ENCODE assay signal across 7 mouse cellular contexts in genomic region chr13:23308639-23309307, GRCm38 (mm10).
DNase-seq lines count a peak whose midpoint lies in the region; ATAC-seq lines count a peak whose summit lies in the region.
"Not testable (repeated sequence)": the region's sequence is repeated elsewhere in the genome, so short reads cannot be mapped to it uniquely, and the experiment has no call there.

No protein-coding gene starts in this region.

- peak overlapping the region; percentile 63; the same call in 1 of the 2 replicates for H3K4me2 ChIP-seq in embryonic facial prominence, embryonic 12.5 days (replicated peaks)
- peak overlapping the region; percentile 89 for H3K4me2 ChIP-seq in heart, embryonic 11.5 days
- peak overlapping the region; percentile 63 for H3K4me2 ChIP-seq in intestine, embryonic 14.5 days (ENCODE audit: low read length)
- peak overlapping the region; percentile 66 for H3K4me2 ChIP-seq in limb, embryonic 12.5 days
- H3K4me2 ChIP-seq in neural tube, embryonic 14.5 days (ENCODE audit: low read depth, low read length): peak overlapping the region; percentile 46; the same call in 1 of the 2 replicates

- H3K9ac ChIP-seq in embryonic facial prominence, embryonic 12.5 days; heart, embryonic 11.5 days (ENCODE audit: low read depth, low read length); intestine, embryonic 14.5 days (ENCODE audit: low read length); limb, embryonic 12.5 days (replicated peaks); neural tube, embryonic 14.5 days (replicated peaks; ENCODE audit: low read depth, low read length): not testable (repeated sequence)

- H3K27me3 ChIP-seq in embryonic facial prominence, embryonic 12.5 days: peaks cover 26% of the 10 kb centered on the region
- H3K27me3 ChIP-seq in heart, embryonic 11.5 days (ENCODE audit: control insufficient read depth, insufficient read depth, low read length): peaks cover 22% of the 10 kb centered on the region
- H3K27me3 ChIP-seq in intestine, embryonic 14.5 days (replicated peaks; ENCODE audit: control insufficient read depth, insufficient read depth, low read length): peaks cover 68% of the 10 kb centered on the region
- peaks cover 68% of the 10 kb centered on the region for H3K27me3 ChIP-seq in limb, embryonic 12.5 days
- peaks cover 54% of the 10 kb centered on the region for H3K27me3 ChIP-seq in megakaryocyte, embryonic 14.5 days (replicated peaks)
- H3K27me3 ChIP-seq in neural tube, embryonic 14.5 days (ENCODE audit: control insufficient read depth, insufficient read depth, low read length): peaks cover 30% of the 10 kb centered on the region

- ATAC-seq in embryonic facial prominence, embryonic 12.5 days (ENCODE audit: insufficient number of reproducible peaks, insufficient read depth, low FRiP score, low TSS enrichment); limb, embryonic 12.5 days (ENCODE audit: insufficient number of reproducible peaks, insufficient read depth, low FRiP score, low TSS enrichment, low read depth); neural tube, embryonic 14.5 days (ENCODE audit: low read depth): not testable (repeated sequence)
- peak; percentile 78 for ATAC-seq in heart, embryonic 11.5 days (replicated peaks; ENCODE audit: insufficient number of reproducible peaks, low FRiP score, low TSS enrichment)
- 0 out of 2 replicates have a peak, but pooled peaks have one; percentile 22 for ATAC-seq in intestine, embryonic 14.5 days (replicated peaks; ENCODE audit: low FRiP score, low TSS enrichment, low read depth)

- H3K9me3 ChIP-seq in embryonic facial prominence, embryonic 12.5 days; heart, embryonic 11.5 days (replicated peaks; ENCODE audit: control insufficient read depth, low read length); intestine, embryonic 14.5 days (ENCODE audit: control insufficient read depth, low read length); limb, embryonic 12.5 days; megakaryocyte, embryonic 14.5 days; neural tube, embryonic 14.5 days (ENCODE audit: control insufficient read depth, low read length): not testable (repeated sequence)

- H3K27ac ChIP-seq in embryonic facial prominence, embryonic 12.5 days; heart, embryonic 11.5 days (ENCODE audit: low read depth, low read length); intestine, embryonic 14.5 days (ENCODE audit: low read depth); limb, embryonic 12.5 days; neural tube, embryonic 14.5 days (ENCODE audit: low read depth, low read length): not testable (repeated sequence)

- 2% methylated on average over 18 of the region's 18 CpGs for WGBS in embryonic facial prominence, embryonic 12.5 days
- 2% methylated on average over 18 of the region's 18 CpGs for WGBS in heart, embryonic 11.5 days (ENCODE audit: insufficient replicate concordance)
- WGBS in intestine, embryonic 14.5 days: 4% methylated on average over 18 of the region's 18 CpGs
- WGBS in limb, embryonic 12.5 days: 5% methylated on average over 18 of the region's 18 CpGs
- 5% methylated on average over 18 of the region's 18 CpGs for WGBS in neural tube, embryonic 14.5 days

- H3K4me3 ChIP-seq in embryonic facial prominence, embryonic 12.5 days: peak overlapping the region; percentile 41
- peak overlapping the region; percentile 54 for H3K4me3 ChIP-seq in heart, embryonic 11.5 days (ENCODE audit: low read depth, low read length)
- H3K4me3 ChIP-seq in intestine, embryonic 14.5 days (ENCODE audit: low read depth, low read length): peak overlapping the region; percentile 38
- peak overlapping the region; percentile 44 for H3K4me3 ChIP-seq in limb, embryonic 12.5 days (replicated peaks)
- H3K4me3 ChIP-seq in megakaryocyte, embryonic 14.5 days (replicated peaks): peak overlapping the region; percentile 46
- 0 out of 2 replicates have a peak overlapping the region, but pooled peaks have one; percentile 13 for H3K4me3 ChIP-seq in neural tube, embryonic 14.5 days (ENCODE audit: low read depth, low read length)

- peak; percentile 67 for DNase-seq in Muller cell, postnatal 12 days (ENCODE audit: inconsistent ontology term)
- DNase-seq in intestine, embryonic 14.5 days (ENCODE audit: low spot score): peak; percentile 70

- H3K36me3 ChIP-seq in embryonic facial prominence, embryonic 12.5 days; heart, embryonic 11.5 days (ENCODE audit: control insufficient read depth, insufficient read depth, low read length); intestine, embryonic 14.5 days (ENCODE audit: control insufficient read depth, insufficient read depth, low read length); limb, embryonic 12.5 days; megakaryocyte, embryonic 14.5 days (replicated peaks; ENCODE audit: low read length); neural tube, embryonic 14.5 days (ENCODE audit: control insufficient read depth, insufficient read depth, low read length): not testable (repeated sequence)

- H3K4me1 ChIP-seq in embryonic facial prominence, embryonic 12.5 days; heart, embryonic 11.5 days (ENCODE audit: control insufficient read depth, insufficient read depth, low read length); intestine, embryonic 14.5 days (replicated peaks; ENCODE audit: control insufficient read depth, insufficient read depth, low read length); neural tube, embryonic 14.5 days (ENCODE audit: control insufficient read depth, insufficient read depth, low read length): not testable (repeated sequence)
- peaks cover 11% of the 10 kb centered on the region; the same call in 1 of the 2 replicates for H3K4me1 ChIP-seq in limb, embryonic 12.5 days (replicated peaks)
- H3K4me1 ChIP-seq in megakaryocyte, embryonic 14.5 days: peaks cover 46% of the 10 kb centered on the region
